In genomic region chr4:155344716-155345607, GRCm38 (mm10) we compare ENCODE assay signal across 8 mouse cellular contexts. TPM values are rescaled to one million over a fixed set of nuclear protein-coding genes. Genes with fewer than 3 reads are reported as not detected.
DNase-seq lines count a peak whose midpoint lies in the region; ATAC-seq lines count a peak whose summit lies in the region.

No protein-coding gene starts in this region.

- H3K36me3 ChIP-seq in lung, embryonic 15.5 days: no peaks in the 10 kb centered on the region
- no peaks in the 10 kb centered on the region for H3K36me3 ChIP-seq in hindbrain, embryonic 10.5 days
- no peaks in the 10 kb centered on the region for H3K36me3 ChIP-seq in neural tube, embryonic 13.5 days

- intact Hi-C loops in left cerebral cortex, postnatal 36 days (cut with DNase I): loop anchor here (5.0 kb wide), 1 partner anchor 38 kb away; no protein-coding TSS in a partner anchor
- intact Hi-C loops in gastrocnemius, postnatal 14 days (cut with DNase I; ENCODE audit: low total_unique reads): no loop called here

- DNase-seq in lung, postnatal 25 days (ENCODE audit: low spot score): no peak
- DNase-seq in hindbrain, embryonic 10.5 days (ENCODE audit: low spot score): peak; percentile 18
- DNase-seq in left cerebral cortex, postnatal 36 days (ENCODE audit: low spot score in 2 of 2): peak; percentile 40 to 55
- no peak for DNase-seq in gastrocnemius, postnatal 14 days
- no peak for DNase-seq in ovary, postnatal 14 days (ENCODE audit: low spot score)

- ATAC-seq in lung, embryonic 15.5 days (ENCODE audit: borderline replicate concordance, extremely low read depth, low FRiP score, low TSS enrichment): no peak
- peak; percentile 13; the same call in 1 of the 2 replicates for ATAC-seq in common myeloid progenitor, adult 5-6 weeks (replicated peaks; ENCODE audit: low read depth, poor library complexity, severe bottlenecking)
- ATAC-seq in neural tube, embryonic 13.5 days (ENCODE audit: low read depth): peak; percentile 82

- H3K27me3 ChIP-seq in lung, embryonic 15.5 days: peaks cover 31% of the 10 kb centered on the region
- H3K27me3 ChIP-seq in hindbrain, embryonic 10.5 days (ENCODE audit: insufficient read depth, poor library complexity, severe bottlenecking): peaks cover 40% of the 10 kb centered on the region
- H3K27me3 ChIP-seq in neural tube, embryonic 13.5 days: peaks cover 7% of the 10 kb centered on the region; the same call in 1 of the 2 replicates

- peaks cover 26% of the 10 kb centered on the region for H3K4me1 ChIP-seq in lung, embryonic 15.5 days
- H3K4me1 ChIP-seq in hindbrain, embryonic 10.5 days (replicated peaks): peaks cover 28% of the 10 kb centered on the region
- H3K4me1 ChIP-seq in neural tube, embryonic 13.5 days (replicated peaks): peaks cover 30% of the 10 kb centered on the region

- H3K27ac ChIP-seq in lung, embryonic 15.5 days: no peak overlapping the region
- H3K27ac ChIP-seq in hindbrain, embryonic 10.5 days: peak overlapping the region; percentile 86
- peak overlapping the region; percentile 97 for H3K27ac ChIP-seq in neural tube, embryonic 13.5 days (replicated peaks)

- H3K4me2 ChIP-seq in lung, embryonic 15.5 days: peak overlapping the region; percentile 76
- peak overlapping the region; percentile 68 for H3K4me2 ChIP-seq in neural tube, embryonic 13.5 days

- H3K4me3 ChIP-seq in lung, embryonic 15.5 days: peak overlapping the region; percentile 37
- peak overlapping the region; percentile 70 for H3K4me3 ChIP-seq in hindbrain, embryonic 10.5 days
- peak overlapping the region; percentile 69 for H3K4me3 ChIP-seq in neural tube, embryonic 13.5 days

- 0 out of 2 replicates have a peak overlapping the region, but pooled peaks have one; percentile 5 for H3K9ac ChIP-seq in lung, embryonic 15.5 days
- peak overlapping the region; percentile 91 for H3K9ac ChIP-seq in neural tube, embryonic 13.5 days

- H3K9me3 ChIP-seq in lung, embryonic 15.5 days: no peaks in the 10 kb centered on the region
- no peaks in the 10 kb centered on the region for H3K9me3 ChIP-seq in hindbrain, embryonic 10.5 days
- no peaks in the 10 kb centered on the region for H3K9me3 ChIP-seq in neural tube, embryonic 13.5 days

- 13% methylated on average over 47 of the region's 47 CpGs for WGBS in lung, embryonic 15.5 days
- 10% methylated on average over 47 of the region's 47 CpGs for WGBS in hindbrain, embryonic 10.5 days
- 4% methylated on average over 47 of the region's 47 CpGs for WGBS in neural tube, embryonic 13.5 days

RNA-seq across cellular contexts. Expression of gene Prkcz, which starts 16.2 kb away (rescaled TPM):
- polyA plus RNA-seq in lung, embryonic 15.5 days (2015; fragmentation: Nextera tagmentation; extraction: Ambion mirVana): 15.8 and 16.8 TPM in 2 replicates
- total RNA-seq in common myeloid progenitor, adult 5-6 weeks (2017): not detected in 2 replicates
- polyA plus RNA-seq in hindbrain, embryonic 10.5 days (2016; fragmentation: Nextera tagmentation; extraction: Ambion mirVana): 14.9 and 19.3 TPM in 2 replicates
- 100 to 1,000 TPM; 224 to 236 TPM for total RNA-seq in left cerebral cortex, postnatal 36 days (2021)
- 60.3 and 62.3 TPM in 2 replicates for polyA plus RNA-seq in neural tube, embryonic 13.5 days (2015; fragmentation: Nextera tagmentation; extraction: Ambion mirVana)
- total RNA-seq in gastrocnemius, postnatal 14 days (2021): 1 to 10 TPM; 1.6 to 2.6 TPM

RNA-seq across cellular contexts. Expression of gene Gabrd, which starts 53.0 kb away (rescaled TPM):
- polyA plus RNA-seq in lung, embryonic 15.5 days (2015; fragmentation: Nextera tagmentation; extraction: Ambion mirVana): 0.07 TPM in 1 of 2 replicates, not detected in the other
- total RNA-seq in common myeloid progenitor, adult 5-6 weeks (2017): 0.05 TPM in 1 of 2 replicates, not detected in the other
- polyA plus RNA-seq in hindbrain, embryonic 10.5 days (2016; fragmentation: Nextera tagmentation; extraction: Ambion mirVana): not detected in 2 replicates
- 10 to 100 TPM; 69.6 to 79.8 TPM for total RNA-seq in left cerebral cortex, postnatal 36 days (2021)
- polyA plus RNA-seq in neural tube, embryonic 13.5 days (2015; fragmentation: Nextera tagmentation; extraction: Ambion mirVana): 0.17 TPM in 1 of 2 replicates, not detected in the other
- under 1 TPM; 0.53 to 0.62 TPM for total RNA-seq in gastrocnemius, postnatal 14 days (2021)

Comparison
In these comparisons a context has a peak if more than half of its experiments do, and no peak if none do; other contexts are left out.
1. DNase-seq: peak in hindbrain, embryonic 10.5 days (single experiment) and left cerebral cortex, postnatal 36 days (2 of 2); none in lung, postnatal 25 days (single experiment), gastrocnemius, postnatal 14 days (single experiment) and ovary, postnatal 14 days (single experiment).
2. RNA of gene Prkcz, which starts 16.2 kb away (total RNA-seq): 224 to 236 TPM in left cerebral cortex, postnatal 36 days; 1.6 to 2.6 TPM in gastrocnemius, postnatal 14 days and not detected in common myeloid progenitor, adult 5-6 weeks; every median in the first group is over 10 times any median in the second.
3. RNA of gene Gabrd, which starts 53.0 kb away (total RNA-seq): 69.6 to 79.8 TPM in left cerebral cortex, postnatal 36 days; 0.53 to 0.62 TPM in gastrocnemius, postnatal 14 days and 0.05 TPM in common myeloid progenitor, adult 5-6 weeks; every median in the first group is over 10 times any median in the second.
4. Peak in every context shown above with its lines, with median percentiles within 50 percentile points of each other: H3K4me3 ChIP-seq.